Mouse (Mus musculus) brown adipose tissue, adult 24 weeks (tissue): ENCODE measurements around the gene Rasgrf1. TPM values are rescaled to one million over a fixed set of nuclear protein-coding genes. Genes with fewer than 3 reads are reported as not detected.
"Not testable (repeated sequence)": the region's sequence is repeated elsewhere in the genome, so short reads cannot be mapped to it uniquely, and the experiment has no call there.

ENCODE experiments used
- H3K27ac ChIP-seq: fragments of 200-500 bp; replicated peaks from 2 replicates; pipeline ENCODE4 v1.5.1; 2012; ENCODE audit warnings: low read depth, mild to moderate bottlenecking, low read length
- H3K4me1 ChIP-seq: fragments of 200-500 bp; 2 replicates; pipeline ENCODE4 v1.6.1; 2012; ENCODE audit warnings: low read length, mixed read lengths; ENCODE audit not compliant: control insufficient read depth, insufficient read depth, insufficient read length
- H3K4me3 ChIP-seq: fragments of 200-500 bp; 2 replicates; pipeline ENCODE4 v1.5.1; 2012; ENCODE audit warnings: low read depth, mild to moderate bottlenecking, low read length, moderate library complexity; ENCODE audit not compliant: insufficient read depth
- polyA plus RNA-seq: library from polyadenylated mRNA; stranded (reverse); fragments of >200 nt; gene quantifications from 2 replicates; pipeline ENCODE4 v1.2.4, GENCODE M21; 2012; ENCODE audit not compliant: missing spikeins, insufficient read depth, insufficient read length

The Rasgrf1 gene
- polyA plus RNA-seq, 1 experiment, result not detected

DNA sequence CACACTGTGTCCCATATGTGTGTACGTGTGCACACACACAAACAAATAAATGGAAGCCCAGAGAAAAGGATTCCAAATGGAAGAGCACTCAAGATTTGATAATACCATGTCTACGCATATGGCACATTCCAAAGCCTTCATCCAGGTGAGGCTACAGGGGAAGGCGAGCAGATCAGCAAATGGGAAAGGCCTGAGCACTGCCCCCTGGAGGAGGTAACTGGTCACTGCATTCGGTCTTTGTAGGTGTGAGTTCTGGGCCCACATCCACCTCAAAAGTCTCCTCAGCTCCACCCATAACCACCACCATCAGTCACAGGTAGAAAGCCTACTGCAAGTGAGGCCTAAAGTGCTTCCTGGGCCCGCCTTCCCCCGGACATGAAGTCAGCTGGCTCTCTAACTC is 118.0 kb downstream of the Rasgrf1 start:
- no peak overlapping the region for H3K4me3 ChIP-seq
- H3K4me1 ChIP-seq, result no peaks in the 10 kb centered on the region
- H3K27ac ChIP-seq, result no peak overlapping the region

DNA sequence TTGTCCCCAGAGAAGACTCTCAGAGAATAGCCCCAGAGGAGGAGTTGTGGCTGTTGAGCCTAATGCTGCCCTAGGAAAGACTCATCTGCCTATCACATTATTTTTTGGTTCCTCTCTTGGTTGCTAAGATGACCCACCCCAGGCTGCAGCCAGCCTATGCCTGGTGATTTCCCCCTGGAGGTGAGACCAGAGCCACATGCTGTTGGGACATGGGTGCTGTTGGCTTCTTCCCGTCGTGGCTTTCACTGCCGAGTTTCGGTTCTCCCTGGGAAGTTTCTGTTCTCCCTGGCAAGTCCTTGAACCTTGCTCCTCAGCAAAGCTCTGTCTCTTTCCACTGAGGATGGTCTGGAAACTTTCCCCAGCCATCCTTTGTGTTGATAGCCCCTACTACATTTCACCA is 124.2 kb downstream of the Rasgrf1 start:
- H3K4me3 ChIP-seq, result no peak overlapping the region
- no peaks in the 10 kb centered on the region for H3K4me1 ChIP-seq
- H3K27ac ChIP-seq, result peak overlapping the region; percentile 59

DNA sequence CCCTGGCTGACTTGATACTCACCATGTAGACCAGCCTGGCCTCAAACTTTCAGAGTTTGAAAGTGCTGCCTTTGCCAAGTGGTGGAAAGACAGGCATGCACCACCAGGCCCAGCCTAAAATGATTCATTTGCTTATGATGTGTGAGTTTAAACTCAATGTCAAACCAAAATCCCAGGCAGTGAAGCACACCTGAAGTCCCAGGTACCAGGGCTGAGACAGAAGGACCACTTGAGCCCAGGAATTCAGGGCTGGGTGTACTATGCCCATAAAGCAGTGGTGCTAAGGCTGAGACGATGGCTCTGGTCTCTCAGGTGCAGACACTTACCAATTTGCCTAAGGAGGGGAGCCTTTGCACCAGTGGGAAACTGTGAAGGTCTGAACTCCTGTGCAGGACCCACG is 125.5 kb downstream of the Rasgrf1 start:
- Histone ChIP-seq H3K27ac (no peak overlapping the region), H3K4me1 (no peaks in the 10 kb centered on the region), H3K4me3 (no peak overlapping the region)

DNA sequence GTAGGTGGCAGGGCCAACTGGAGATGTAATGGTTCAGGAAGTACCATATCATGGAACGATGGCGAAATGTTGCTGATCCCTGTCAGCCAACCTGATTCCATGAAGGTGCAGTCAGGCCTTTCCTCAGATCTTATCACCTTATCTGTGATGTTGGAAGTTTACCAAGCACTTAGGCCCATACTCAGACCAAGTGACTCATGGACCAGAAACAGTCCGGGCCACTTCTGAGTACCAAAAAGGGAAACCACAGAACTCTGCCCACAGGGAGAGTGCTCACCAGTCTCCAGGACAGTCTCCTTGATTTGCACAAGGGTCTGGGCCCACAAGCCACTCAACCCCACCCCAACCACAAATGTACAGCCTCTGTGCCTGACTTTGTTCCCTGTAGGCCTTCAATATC is 126.1 kb downstream of the Rasgrf1 start:
- H3K4me3 ChIP-seq, result no peak overlapping the region
- no peak overlapping the region for H3K27ac ChIP-seq
- H3K4me1 ChIP-seq, result no peaks in the 10 kb centered on the region

DNA sequence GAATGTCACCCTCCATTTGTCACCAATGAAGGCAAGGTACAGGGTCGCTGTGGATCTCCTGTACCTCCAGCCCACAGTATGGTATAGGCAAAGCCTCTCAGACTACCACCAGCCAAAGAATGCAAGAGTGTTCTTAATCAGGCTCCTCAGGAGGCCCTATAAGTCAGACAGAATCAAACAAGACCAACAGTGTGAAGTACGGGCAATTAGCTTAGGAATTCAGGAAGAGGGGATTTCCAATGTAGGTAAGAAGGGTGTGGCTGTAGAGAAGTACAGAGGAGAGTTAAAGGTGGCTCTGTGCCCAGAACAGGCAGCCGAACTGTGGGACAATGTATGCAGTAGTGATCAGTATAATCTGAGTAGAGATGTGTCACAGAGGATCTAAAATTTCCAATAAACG is 126.6 kb downstream of the Rasgrf1 start:
- no peaks in the 10 kb centered on the region for H3K4me1 ChIP-seq
- no peak overlapping the region for H3K4me3 ChIP-seq
- H3K27ac ChIP-seq, result no peak overlapping the region

DNA sequence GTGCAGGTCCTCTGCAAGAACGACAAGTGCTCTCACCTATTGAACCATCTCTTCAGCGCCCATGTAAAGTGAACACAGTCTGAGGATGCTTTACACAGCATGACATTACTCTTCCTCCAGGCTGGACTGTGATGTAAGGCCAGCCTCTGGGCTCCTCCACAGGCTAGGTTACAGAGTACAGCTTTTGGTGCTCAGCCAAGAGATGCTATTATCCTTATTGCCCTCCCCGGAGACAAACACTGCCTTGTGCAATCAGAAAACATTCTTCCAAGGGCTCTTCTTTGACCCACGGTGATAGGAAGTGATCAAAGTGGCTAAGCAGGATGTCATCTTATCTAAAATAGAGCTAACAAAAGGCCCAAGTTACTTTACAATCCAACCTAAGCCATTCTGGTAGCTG is 128.8 kb downstream of the Rasgrf1 start:
- Histone ChIP-seq H3K4me3 (no peak overlapping the region), H3K4me1 (no peaks in the 10 kb centered on the region), H3K27ac (no peak overlapping the region)

DNA sequence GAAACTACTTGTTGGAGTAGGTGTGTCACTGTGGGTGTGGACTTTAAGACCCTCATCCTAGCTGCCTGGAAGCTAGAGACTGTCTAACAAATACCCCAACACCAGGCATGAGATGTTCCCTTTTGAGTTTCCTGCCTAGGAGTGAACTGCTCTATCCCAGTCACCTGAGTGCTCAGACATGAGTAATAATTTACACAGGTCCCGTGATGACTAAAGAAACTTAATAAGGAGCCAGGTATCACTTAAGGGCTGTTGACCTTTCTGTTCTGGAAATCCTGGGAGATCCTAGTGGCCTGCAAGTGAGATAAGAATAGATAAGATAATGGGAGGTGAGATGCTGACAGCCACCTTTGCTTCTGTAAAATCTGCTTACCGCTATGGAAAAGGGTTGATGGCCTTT is 131.2 kb downstream of the Rasgrf1 start:
- no peak overlapping the region for H3K27ac ChIP-seq
- no peaks in the 10 kb centered on the region for H3K4me1 ChIP-seq
- H3K4me3 ChIP-seq, result no peak overlapping the region

DNA sequence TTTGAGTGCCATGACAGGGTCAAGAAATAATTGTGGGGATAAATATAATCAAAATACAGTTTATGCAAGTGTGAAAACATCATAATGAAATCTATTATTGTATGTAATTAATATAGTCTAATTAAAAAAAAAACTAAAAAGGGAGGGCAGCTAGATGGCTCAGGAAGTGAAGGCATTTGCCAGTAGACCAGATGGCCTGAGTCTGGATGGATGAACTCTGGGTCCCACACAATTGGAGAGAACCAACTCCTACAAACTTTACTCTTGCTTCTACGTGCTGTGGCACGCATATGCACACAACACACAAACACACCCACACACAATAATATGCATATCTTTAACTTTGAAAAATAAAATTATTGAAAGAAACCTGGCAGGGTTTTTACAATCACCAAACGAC is 131.8 kb downstream of the Rasgrf1 start:
- Histone ChIP-seq H3K4me3 (no peak overlapping the region), H3K27ac (no peak overlapping the region), H3K4me1 (no peaks in the 10 kb centered on the region)

DNA sequence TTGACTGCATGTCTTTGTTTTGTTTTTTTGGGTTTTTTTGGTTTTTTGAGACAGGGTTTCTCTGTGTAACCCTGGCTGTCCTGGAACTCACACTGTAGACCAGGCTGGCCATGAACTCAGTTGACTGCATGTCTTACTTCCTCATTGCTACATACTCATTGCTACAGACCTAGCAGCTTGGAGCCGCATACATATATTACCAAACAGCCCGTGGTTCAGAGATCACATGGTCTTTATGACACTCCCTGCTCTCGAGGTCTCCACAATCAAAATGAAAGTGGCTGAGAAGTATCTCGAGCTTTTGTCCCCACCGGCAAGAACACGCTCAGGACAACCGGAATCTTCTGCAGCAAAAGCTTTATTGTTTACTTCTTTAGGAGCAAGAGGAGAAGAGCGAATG is 133.2 kb downstream of the Rasgrf1 start:
- H3K4me3 ChIP-seq, H3K4me1 ChIP-seq, H3K27ac ChIP-seq: not testable (repeated sequence)

DNA sequence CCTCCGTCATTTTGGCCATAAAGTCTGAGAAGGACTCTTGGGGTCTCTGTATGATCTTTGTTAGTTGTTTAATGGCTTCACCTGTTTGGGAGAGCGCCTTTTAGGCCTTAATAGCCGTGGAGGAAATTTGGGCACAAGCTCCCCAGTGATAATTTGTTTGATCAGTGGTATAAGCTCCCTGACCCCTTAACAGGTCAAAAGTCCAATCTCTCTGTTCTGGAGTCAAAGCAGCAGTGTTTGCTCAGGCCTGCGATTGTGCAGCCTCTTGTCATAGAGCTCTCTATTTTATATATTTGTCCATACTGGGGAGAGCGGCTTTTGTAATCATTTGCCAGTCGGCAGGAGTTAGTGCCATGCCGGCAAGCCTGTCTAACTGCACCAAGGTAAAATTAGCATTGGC is 135.5 kb downstream of the Rasgrf1 start:
- Histone ChIP-seq H3K4me3 (no peak overlapping the region), H3K4me1 (no peaks in the 10 kb centered on the region), H3K27ac (no peak overlapping the region)

DNA sequence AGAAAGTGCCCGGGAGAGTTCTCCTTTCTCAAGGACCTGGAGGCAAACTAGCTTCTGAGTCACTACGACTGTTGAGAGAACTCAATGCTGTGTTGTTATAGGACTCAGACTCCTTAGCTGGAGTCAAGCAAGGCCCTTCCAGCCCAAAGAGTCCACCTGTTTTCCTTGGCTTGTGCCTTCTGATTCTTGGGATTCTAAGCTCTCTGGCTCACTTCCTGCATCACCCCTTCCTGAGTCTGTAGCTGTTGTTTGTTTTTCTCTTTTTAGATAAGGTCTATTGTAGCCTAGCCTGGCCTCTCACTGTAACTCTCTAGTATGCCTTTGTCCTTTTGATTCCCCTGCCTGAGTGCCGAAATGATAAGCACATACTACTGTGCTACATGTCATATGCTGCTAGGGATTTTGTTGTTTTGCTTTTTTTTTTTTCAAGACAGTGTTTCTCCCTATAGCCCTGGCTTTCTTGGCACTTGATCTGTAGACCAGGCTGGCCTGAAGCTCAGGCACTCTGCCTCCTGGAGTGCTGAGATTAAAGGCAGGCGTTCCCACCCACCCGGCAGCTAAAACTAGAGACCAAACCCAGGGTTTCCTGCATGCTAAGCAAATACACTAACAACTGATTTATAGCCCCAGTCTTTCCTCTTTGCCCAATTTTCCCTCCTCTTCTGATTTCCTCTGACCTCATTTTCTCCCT is 138.4 kb downstream of the Rasgrf1 start:
- Histone ChIP-seq H3K27ac (no peak overlapping the region), H3K4me3 (no peak overlapping the region), H3K4me1 (no peaks in the 10 kb centered on the region)

DNA sequence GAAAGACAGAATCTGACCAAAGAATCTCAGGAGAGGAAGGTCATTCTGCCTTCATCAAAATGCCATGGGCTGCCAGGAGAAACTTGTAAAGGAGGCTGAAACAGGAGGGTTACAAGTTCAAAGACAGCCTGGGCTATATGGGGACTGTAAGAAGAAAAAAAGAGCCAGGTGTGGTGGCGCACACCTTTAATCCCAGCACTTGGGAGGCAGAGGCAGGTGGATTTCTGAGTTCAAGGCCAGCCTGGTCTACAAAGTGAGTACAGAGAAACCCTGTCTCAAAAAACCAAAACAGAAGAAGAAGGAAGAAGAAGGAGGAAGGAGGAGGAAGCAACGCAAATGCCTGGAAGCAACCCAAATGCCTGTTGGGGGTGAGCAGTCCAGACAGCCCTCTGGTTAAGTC is 144.1 kb downstream of the Rasgrf1 start, which contains the start of gene Ctsh:
TSS of gene Ctsh (plus strand) at position 301 of the 400 bp plus-strand sequence.
- H3K27ac ChIP-seq, result peak within 1 kb of the TSS; percentile 81
- H3K4me3 ChIP-seq, result peak within 1 kb of the TSS; percentile 73
- H3K4me1 ChIP-seq, result no peaks in the 10 kb centered on the region; the same call in 1 of the 2 replicates

DNA sequence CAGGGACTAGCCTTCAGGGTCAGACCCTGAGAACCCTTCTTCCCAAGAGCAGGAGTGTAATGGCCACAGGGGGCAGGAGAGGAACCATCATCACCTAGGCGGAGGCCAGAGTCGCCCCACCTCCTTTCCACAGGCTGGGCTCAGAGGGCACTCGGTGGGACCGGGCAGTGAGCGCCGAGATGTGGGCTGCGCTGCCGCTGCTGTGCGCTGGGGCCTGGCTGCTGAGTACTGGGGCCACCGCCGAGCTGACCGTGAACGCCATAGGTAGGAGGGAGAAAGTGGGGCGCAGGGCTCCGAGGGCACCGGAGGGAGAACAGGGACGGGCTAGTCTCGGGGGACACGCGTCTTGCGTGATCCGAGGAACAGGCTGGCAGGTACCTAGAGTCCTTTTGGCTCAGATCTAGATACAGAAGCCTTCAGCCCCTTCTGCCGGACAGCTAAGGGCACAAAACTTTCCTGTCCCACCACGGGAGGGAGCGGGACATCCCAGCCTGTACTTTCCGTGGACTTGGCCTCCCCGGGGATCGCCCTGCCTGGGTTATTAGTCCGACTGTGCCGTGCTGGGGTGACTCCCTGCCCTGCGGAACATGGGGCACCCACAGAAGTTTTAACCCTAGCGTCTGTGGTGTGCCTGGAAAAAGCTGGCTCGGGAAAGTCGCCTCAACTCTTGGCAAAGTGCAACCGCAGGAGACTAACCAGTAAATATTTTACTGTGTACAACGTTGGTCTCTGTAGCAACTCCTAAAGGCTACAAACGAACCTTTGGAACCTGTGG is 144.8 kb downstream of the Rasgrf1 start:
- Histone ChIP-seq H3K4me1 (no peaks in the 10 kb centered on the region; the same call in 1 of the 2 replicates), H3K4me3 (peak overlapping the region; percentile 73), H3K27ac (peak overlapping the region; percentile 81)

DNA sequence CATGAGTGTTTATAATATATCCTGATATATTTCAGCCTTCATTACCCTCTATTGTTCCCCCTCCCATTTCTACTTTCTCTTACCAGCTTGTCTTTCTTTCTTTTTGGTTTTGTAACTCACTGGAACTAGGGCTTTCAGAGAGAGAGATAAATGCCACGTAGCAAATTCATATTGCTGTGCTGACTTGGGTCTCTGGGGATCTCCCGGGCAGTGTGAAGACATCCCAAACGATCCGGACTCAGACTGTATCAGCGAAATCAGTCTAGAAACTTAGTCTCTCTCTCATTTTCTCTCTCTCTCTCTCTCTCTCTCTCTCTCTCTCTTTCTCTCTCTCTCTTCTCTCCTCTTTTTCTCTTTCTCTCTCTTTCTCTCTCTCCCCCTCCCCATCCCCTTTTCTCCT is 145.7 kb downstream of the Rasgrf1 start:
- Histone ChIP-seq H3K4me1 (no peaks in the 10 kb centered on the region; the same call in 1 of the 2 replicates), H3K4me3 (peak overlapping the region; percentile 45), H3K27ac (no peak overlapping the region)

DNA sequence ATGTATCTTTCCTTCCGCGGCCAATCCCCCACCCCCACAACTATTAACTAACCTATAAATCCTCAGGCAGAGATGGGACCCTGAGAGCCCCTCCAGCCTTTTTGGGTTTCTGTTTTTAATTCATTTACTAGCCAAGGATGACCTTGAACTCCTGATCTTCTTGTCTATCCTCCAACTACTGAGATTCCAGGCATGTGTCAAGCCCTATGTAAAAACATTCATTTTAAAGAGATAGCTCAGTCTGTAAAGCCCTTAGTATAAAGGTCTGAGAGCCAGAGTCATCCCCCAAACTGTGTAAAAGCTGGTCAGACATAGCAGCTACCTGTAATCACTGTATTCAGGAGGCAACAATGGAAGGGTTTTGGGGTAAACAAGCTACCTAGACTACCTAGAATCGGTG is 146.2 kb downstream of the Rasgrf1 start:
- H3K4me1 ChIP-seq, result no peaks in the 10 kb centered on the region; the same call in 1 of the 2 replicates
- H3K27ac ChIP-seq, result no peak overlapping the region
- H3K4me3 ChIP-seq, result peak overlapping the region; percentile 45

DNA sequence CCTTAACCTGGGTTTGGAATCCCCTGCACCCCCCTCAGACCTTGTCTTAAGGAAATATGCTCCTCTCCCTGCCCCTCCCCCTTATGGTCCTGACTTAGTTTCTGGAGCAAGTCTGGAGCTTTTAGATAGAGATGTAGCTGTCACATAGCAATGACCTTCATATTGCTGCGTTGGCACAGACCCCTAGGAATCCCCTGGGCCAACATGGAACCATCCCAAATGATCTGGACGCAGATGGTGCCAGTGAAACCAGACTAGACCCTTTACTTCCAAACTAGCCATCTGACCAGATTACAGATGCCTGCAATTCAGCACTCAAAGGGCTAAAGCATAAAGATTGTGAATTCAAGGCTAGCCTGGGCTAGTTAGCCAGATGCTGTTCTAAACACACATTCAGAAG is 147.0 kb downstream of the Rasgrf1 start:
- H3K27ac ChIP-seq, result no peak overlapping the region
- no peak overlapping the region for H3K4me3 ChIP-seq
- no peaks in the 10 kb centered on the region; the same call in 1 of the 2 replicates for H3K4me1 ChIP-seq
